Mouse (Mus musculus) adrenal gland, adult (tissue): Measurements from ENCODE around the gene Trmt61a.

Source experiments
- DNase-seq, 2 experiments: peaks; one replicate each; pipeline ENCODE4 v3.0.0; 2022 to 2023; ENCODE audit warnings: low spot score in 1 of 2; ENCODE audit not compliant: inconsistent age in 2 of 2

Gene Trmt61a

DNA sequence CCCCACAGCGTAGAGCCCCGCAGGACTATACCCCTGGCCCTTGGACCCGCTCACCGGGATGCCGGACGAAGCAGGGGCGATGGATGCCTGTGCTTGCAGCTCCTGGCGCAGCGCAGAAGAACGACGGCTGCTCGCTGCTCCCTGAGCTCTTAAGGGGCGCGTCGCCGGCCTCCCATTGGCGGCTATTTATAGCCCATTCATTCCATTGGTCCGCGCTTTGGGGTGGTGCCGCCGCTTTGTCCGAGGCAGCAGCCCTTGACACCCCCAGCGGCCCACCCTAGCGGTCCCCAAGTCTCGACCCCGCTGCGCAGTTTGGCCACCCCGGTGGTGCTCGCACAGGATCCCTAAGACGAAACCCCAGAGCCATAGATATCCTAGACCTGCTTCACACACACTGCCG lies 5.7 kb upstream of the Trmt61a start, which contains the start of gene Ckb:
Gene Ckb (minus strand): TSS at position 163 of the 400 bp plus-strand sequence.
- DNase-seq = peak; percentile 84 to 91

DNA sequence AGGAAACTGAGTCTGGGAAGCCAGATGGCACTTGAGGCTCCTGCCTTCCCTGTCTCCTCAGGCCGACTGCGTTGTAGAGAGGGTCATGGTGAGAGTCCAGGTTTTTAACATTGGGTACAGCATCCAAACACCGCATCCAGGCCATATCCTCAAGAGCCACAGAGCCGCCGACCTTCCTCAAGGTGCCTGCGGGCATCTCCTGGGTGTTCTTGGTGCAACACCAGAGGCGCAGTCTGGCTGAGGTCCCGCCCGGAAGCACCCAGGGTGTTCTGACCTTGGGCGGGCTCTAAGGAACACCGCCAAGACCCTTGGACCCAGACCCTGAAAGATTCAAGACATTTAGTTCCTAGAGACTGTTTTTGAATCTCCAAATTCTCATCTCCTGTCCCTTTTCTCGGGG lies 5.3 kb upstream of the Trmt61a start:
- DNase-seq = no peak

DNA sequence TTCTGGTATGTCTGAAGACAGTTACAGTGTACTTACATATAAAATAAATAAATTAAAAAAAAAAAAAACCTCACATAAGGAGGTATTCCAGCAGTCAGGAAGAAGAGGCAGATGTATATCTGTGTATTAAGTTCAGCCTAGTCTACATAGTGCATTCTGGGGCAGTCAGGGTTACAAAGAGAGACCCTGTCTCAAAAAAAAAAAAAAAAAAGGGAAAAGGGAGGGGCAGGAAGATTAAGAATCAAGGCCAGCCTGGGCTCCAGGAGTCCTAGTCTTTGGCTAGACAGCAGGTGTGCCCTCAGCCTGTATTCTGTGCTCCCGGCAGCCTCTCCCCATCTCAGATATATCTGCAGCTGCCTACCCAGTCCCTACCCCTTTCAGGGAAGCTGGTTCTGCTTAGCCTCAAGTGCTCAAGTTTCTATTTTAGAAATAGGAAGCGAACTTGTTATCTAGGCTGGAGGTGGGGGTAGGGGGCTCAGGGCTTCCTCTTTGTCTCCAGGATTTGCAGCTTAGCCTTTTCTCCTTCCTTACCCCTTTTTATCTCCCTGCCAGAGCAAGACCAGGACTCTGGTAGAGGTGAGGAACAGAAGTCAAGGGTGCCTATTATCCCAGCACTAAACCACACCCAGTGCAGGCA lies 2.9 kb upstream of the Trmt61a start:
- DNase-seq = no peak

DNA sequence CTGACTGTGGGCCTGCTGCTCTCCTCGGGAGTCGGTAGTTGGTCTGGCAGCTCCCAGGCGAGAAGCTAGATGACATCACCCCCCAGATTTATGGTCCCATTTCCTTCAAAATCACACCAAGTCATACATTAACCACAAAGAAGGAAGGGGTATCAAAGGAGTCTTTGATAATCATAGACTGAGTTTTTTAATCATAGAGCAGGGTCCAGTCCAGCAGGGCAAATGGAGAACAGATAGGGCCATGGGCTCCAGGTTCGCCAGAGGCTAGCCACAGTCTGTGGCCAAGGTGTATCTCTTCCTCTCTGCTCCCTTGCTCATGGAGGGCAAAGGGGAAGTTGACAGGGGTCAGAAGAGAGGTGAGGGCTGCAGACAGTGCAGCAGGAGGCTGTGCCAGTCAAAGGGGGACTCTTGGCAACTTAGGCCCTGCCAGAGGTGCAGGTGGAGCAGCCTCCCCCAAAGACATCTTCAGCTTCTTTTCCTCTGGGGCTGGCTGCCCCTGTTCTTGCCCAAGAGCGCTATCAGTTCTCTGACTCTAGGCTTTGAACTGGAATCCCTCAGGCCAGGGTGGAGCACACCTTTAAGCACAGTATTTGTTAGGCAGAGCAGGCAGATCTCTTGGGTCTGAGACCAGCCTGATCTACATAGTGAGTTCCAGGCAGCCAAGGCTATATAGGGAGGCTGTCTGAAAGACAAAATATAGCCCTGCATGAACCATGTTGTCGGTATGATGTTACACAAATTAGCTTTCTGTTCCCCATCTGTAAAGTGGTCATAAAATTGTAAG lies 1.9 kb upstream of the Trmt61a start:
- DNase-seq = no peak

DNA sequence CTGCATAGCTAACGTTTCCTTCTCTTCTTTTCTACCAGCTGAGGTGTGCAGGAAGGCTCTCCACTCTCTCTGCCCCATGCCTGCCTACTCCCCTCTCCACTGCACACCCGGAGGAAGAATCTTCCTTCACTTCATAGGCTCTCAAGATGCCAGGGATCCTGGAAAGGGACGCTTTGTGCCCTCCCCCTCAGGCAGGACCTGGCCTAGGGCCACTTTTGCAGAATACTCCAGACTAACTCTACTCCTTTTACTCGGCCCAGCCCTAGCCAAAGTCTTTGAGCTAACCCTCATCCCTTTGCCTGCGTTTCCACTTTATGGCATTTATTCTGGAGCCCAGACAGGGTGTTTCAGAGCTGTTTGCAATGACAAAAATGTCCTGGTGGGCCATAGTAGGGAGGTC lies 484 bp upstream of the Trmt61a start:
- no peak for DNase-seq

DNA sequence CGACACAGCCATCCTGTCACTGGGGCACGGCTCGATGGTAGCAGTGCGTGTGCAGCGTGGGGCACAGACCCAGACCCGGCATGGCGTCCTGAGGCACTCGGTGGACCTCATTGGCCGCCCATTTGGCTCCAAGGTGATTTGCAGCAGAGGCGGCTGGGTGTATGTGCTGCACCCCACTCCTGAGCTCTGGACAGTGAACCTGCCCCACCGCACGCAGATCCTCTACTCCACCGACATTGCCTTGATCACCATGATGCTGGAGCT lies 697 bp downstream of the Trmt61a start:
- no peak for DNase-seq

DNA sequence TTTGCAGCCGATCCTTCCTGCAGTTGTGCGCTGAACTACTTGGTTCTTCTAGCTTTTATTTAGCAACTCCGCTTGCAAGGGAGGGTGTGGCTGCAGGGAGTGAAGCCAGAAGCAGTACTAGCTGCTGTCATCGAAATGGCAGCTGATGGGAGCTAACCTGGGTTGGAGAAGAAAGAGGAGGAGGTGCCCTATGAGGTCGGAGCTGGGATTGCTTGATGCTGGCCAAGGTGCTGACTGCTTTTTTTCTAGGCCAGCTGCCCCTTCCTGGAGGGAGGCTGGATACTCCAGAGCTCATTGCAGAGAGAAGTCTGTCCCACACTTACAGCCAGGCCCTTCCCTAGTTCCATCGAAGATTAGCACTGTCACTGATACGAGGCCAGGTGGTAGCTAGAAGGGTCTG lies 1.1 kb downstream of the Trmt61a start:
- DNase-seq = no peak

DNA sequence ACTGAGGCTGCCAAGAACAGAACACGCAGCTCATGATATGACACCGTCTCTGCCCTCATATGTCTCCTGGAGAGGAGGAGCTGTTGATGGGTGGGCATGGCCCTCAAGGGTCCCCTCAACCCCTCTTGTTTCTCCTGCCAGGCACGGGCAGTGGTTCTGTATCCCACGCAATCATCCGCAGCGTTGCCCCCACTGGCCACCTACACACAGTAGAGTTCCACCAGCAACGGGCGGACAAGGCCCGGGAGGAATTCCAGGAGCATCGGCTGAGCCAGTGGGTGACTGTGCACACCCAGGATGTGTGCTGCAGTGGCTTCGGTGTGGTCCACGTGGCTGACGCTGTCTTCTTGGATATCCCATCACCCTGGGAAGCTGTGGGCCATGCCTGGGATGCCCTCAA lies 2.8 kb downstream of the Trmt61a start:
- no peak for DNase-seq

DNA sequence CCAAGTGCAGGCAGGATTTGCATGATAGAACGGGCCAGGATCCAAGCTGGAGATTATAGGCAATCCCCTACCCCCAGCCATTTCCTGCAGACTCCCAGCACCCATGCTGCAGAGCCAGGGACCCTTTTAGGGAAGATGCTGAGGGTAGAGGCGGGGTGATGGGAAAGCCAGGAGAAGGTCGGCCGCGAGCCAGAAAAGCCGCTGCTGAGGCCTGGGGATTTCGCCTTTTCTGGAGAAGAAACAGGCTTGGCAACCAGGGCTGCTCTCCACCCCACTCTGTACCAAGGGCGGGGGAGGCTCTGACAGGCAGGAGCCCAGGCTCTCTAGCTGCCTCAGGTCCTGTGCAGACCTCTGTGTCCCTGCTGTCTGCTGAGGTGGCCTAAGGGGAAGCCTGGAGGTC lies 3.4 kb downstream of the Trmt61a start:
- DNase-seq = no peak

DNA sequence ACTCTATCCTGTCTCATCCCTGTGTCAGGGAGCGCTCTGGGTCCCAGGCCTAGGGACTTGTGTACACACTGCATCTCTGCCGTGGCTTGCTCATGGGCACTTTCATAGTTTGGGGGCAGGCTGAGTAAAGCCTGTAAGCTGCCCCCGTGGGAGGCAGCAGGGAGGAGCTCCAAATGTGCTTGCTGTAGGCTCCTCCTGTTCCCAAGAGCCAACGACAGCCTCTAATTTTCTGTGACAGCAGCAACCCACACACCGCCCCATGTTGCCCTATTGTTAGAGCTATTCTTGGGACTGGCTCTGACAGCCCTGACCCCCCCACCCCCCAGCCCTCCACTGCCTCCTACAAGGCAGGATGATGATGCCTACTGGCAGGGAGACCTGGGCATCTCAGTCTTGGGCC lies 4.1 kb downstream of the Trmt61a start:
- DNase-seq = no peak

DNA sequence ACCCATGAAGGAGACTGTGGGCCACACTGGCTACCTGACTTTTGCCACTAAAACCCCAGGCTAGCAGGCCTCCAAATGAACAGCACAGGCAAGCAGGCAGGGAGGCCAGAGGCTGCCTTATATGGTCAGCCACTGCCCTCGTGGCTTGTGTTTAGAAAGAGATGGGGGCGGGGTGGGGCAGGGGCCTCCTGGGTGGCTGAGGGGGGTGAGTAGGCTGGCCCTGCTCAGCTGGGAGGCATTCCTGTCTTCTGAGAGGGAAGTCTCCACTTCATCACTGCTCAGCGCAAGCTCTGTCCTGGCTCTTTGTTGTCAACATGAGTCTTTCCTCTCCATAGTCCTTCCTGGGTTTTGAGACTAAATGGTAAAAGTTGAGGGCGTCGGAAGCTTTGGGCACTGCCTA lies 4.9 kb downstream of the Trmt61a start:
- DNase-seq = no peak

DNA sequence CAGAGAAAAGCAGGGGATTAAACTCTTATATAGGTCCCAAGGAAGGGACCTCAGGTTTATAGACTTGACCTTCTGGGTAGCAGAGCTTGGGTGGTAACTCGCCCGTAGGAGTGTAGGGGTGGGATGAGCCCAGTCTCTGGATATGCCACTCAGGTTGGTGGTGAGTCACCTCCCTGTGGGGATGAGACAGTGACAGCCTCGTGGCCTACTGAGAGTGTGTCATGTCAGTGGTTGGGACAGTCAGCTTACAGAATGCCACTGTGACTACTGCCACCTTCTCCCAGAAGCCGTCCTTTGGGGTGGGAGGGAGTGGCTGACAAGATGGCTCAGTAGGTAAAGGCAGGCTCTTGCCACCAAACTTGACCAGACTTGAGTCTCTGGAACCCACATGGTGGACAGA lies 8.5 kb downstream of the Trmt61a start:
- peak; percentile 70 to 72 for DNase-seq

DNA sequence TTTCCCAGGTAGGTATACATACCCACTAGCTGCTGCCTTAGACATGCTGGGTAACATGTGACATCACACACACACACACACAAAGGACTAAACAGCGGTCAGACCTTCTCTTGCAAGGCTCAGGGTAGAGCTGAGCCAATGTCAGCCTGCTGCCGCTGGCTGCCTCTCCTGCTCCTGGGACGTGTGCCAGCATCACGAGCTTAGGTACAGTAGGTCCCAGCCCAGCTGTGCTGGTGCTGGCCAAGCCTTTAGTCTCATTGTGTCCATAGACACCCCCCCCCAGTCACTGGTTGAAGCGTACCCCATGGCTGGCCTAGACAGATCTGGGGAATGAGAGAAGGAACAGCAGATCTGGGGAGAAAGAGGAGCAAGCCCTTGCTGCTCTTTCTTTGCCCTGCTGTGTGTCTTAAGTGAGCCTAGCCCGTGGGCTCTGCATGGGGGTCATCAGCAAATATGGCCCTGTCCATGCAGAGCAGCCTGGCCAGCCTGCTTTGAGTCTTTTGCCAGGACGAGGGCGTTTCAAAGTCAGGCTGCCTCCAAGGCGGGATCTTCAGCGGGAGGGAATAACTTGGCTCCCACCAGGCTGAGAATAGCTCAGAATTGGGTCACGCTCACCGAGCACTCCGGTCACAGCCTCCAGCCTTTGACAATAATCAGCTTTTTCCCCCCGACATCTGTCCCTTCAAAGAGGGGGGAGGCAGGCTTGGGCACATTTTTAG lies 9.6 kb downstream of the Trmt61a start:
- DNase-seq = peak; percentile 84 to 89

DNA sequence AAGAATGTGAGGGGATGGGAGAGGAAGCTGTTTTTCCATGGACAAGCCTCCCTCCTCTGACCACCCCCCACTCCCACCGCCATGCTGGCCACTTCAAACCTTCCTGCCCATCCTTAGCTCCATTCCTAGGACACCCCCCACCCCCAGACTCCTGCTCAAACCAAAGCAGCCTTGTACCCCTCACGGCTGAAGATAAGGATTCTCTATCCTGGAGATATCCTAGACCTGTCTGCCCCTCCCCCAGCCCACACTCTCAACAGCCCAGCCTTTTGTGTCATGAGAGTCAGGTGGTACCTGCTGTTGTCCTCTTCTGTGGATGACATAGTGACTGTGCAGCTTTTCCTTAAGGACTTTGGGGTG lies 10.1 kb downstream of the Trmt61a start:
- no peak for DNase-seq

DNA sequence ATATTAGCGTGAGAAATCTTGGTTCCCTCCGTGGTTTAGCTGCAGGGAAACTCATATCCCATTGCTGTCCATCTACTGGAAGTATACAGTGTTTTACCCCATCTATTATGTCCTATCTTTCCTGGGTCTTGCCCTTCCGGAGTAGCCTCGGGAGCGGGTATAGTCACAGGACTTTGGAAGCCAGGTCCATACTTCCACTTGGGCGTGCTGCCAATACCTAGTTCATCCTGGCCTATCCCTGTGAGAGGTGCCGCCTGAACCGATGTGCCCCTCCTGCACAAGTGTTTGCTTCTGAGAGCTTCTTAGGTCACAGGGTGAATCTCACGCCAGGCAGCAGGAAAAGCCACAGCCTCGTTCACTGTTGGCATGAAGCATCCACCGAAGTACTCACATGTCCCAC lies 11.5 kb downstream of the Trmt61a start:
- no peak for DNase-seq

DNA sequence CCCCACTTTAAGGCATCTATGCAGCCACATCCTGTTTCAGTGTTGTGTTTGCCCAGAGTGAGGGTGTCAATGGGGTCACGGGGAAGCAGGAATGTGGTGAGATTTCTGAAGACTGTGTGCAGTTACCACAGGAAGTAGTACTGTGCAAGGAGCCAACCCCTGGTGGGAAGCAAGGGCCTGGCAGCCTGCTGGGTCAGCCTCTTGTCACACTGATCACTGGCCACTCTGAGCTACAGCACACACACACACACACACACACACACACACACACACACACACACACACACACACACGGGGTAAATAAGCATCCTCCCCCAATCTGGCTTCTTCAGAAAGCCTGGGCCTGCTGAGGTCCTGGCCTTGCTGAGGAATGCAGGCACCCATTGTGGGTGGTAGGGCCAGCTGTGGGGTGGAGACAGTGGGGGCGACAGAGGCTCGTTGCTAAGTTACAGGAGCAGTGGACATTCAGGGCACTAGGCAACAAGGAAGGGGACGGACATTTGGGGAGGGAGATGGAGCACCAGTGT lies 13.5 kb downstream of the Trmt61a start:
- DNase-seq = peak in 1 of 2 experiments; percentile 47

DNA sequence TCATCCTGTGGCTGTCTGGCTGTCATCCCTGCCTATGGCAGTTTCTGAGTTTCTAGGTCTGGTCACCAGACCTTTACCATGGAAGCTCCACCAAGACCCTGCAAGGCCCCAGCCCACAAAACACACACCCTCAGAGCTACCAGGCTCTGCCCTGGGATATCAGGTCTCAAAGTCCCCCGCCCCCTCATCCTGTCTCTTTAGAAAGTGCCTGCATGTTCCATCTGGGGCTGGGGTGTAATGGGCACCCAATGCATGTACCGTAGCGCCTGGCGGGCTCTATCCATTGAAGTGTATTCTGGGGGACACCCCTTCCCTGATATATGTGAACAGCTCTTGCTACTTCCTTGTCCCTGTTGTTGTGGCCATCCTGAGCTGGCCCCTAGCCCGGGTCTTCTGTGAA lies 15.0 kb downstream of the Trmt61a start:
- no peak for DNase-seq

DNA sequence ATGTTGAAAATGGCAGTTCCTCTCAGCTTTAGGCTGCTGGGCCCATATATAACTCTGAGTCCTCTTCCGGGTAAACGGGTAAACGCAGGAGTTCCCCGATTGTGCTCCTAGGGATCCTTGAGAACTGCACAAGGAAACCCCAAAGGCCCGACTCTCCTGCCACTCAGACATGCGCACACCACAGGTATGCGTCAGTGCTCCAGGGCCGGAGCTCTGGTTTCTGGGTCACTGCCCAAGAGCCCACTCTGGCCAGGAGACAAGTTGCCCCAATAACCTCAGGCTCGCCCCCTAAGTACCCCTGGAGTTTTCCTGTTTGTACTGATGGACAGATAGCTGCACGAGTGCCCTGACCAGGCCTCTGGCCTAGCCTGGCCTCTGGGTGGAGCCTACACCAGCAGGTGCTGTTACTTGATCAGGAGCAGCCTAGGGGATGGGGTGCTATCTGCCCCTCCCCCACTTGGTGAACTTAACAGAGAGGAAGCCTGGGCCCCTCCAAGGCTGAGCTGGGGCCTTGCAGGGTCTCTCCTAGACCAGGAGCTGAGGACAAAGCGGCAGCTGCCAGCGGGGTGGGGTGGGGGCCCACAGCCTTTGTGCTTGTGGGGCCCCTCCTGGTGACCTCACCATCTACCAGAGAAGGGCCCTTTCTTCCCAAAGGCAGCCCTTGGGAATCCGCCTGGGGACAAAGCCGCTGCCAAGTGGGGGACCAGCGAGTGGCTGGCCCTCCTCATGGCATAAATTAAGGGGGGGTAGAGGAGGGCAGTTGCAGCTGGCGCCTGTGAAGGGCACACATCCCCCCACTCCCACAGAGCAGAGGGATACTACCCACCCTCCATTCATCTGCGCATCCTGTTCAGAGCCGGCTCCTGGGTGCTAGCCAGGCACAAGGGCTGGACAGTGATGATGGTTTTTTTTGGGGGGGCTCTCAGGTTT lies 15.7 kb downstream of the Trmt61a start:
- peak in 1 of 2 experiments; percentile 60 for DNase-seq

DNA sequence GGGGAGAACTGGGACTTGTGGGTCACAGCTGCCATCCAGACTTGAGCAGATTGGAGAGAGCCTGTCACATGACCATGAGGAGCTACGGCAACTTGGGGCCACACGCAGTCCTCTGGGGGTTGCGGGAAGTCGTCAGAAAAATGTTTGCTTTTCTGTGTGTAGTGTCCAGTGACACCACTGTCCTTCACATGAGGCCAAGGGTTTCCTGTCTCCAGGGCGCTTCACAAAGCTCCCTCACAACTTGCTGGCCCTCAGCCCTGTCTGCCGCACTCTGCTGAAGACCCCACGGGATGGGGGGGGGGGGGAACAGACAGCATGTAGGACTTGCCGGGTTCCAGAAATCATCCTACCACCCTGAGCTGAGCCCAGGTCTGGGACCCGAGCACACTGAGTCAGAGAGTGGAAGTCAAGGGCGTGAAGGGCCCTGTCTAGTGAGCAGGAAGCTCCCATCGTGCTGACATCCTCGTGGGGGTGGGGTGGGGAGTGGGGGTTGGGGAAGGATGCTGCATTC lies 16.4 kb downstream of the Trmt61a start:
- peak; percentile 54 to 76 for DNase-seq

DNA sequence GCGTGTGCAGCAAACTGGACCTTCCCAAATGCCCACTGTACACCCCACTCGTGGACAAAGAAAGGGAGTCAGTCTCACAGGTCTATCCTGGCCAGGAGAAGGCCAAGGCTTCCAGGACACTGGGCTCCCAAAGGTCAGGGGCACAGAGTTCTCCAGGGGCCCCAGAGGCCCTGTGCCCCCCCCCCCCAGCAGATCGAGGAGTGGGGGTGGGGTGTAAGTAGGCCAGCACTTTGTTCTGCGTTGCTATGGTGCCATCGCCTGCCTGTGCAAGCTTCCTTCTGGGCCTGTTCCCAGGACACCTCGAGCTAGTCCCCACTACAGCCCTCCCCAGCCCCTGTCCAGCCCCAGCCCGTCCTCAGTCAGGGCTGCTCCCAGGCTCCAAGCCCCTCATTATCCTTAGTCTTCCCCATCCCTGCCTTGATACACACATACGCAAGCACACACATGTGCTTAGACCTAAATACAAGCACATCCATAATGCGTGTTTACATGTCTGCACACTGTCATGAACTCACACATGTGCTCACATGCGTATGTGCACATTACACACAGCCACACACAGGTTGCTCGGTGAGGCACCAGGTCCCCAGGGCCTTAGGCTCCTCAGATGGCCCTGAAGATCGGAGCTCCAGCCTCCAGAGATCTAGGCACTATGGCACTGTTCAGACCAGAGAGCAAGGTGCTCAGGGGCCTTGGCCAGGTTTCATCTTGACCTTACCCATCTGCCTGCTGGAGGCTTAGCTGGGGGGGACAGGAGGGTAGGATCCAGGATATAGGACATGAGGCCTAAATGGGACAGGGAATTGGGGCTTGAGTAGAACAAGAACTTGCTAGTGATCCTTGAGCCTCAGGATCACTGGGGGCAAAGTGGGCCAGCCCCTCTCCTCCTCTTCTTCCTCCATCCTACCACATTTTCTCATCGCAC lies 17.2 kb downstream of the Trmt61a start:
- peak; percentile 51 to 65 for DNase-seq
